Mouse (Mus musculus): ENCODE results near the gene Ppp2r3c.

- TF ChIP-seq MAX (IDR thresholded peaks at IDR 0.05; ENCODE audit: low read depth) (no peak), POLR2A (IDR thresholded peaks at IDR 0.05; ENCODE audit: insufficient read length, low read depth) (no peak), CEBPB (IDR thresholded peaks at IDR 0.05; ENCODE audit: insufficient read depth, poor library complexity, severe bottlenecking) (no peak), USF1 (IDR thresholded peaks at IDR 0.05; ENCODE audit: low read depth) (no peak), TCF3 (IDR thresholded peaks at IDR 0.05; ENCODE audit: insufficient read length, low read depth) (no peak)
These were observed 1.1 kb downstream of the Ppp2r3c start for GRCm38 (mm10) chr12:55301472-55302300.
